Mouse (Mus musculus) urinary bladder, postnatal 25 days (tissue): ENCODE data around the gene Klhl36.
A peak's percentile ranks its signal among the peaks of the same experiment; 100 is the strongest.

Experiments used
- DNase-seq: peaks from one replicate; pipeline ENCODE4 v3.0.0; 2022; ENCODE audit warnings: low spot score

Klhl36 gene

GRCm38 (mm10) chr8:119861706-119862389, at the start of gene Klhl36:
TSS of gene Klhl36 (plus strand) at chr8:119862266.
- DNase-seq, result peak; percentile 97

GRCm38 (mm10) chr8:119812650-119813431, 49.2 kb upstream of the Klhl36 start:
- no peak for DNase-seq

- no peak for DNase-seq
These were observed 45.8 kb upstream of the Klhl36 start for GRCm38 (mm10) chr8:119816219-119816618.

GRCm38 (mm10) chr8:119817446-119817845, 44.6 kb upstream of the Klhl36 start:
- DNase-seq, result no peak

- DNase-seq, result no peak
These were observed 42.8 kb upstream of the Klhl36 start for GRCm38 (mm10) chr8:119819316-119819715.

GRCm38 (mm10) chr8:119819976-119820375, 42.1 kb upstream of the Klhl36 start:
- DNase-seq, result no peak

GRCm38 (mm10) chr8:119821691-119822090, 40.4 kb upstream of the Klhl36 start:
- DNase-seq, result no peak

- no peak for DNase-seq
These were observed 38.8 kb upstream of the Klhl36 start for GRCm38 (mm10) chr8:119823278-119823677.

GRCm38 (mm10) chr8:119824100-119824499, 38.0 kb upstream of the Klhl36 start:
- no peak for DNase-seq

GRCm38 (mm10) chr8:119824809-119825273, 37.2 kb upstream of the Klhl36 start:
- no peak for DNase-seq

- DNase-seq, result no peak
These were observed 35.9 kb upstream of the Klhl36 start for GRCm38 (mm10) chr8:119825950-119826730.

GRCm38 (mm10) chr8:119826982-119827381, 35.1 kb upstream of the Klhl36 start:
- no peak for DNase-seq

GRCm38 (mm10) chr8:119827721-119828153, 34.3 kb upstream of the Klhl36 start:
- DNase-seq, result no peak

GRCm38 (mm10) chr8:119829015-119829414, 33.1 kb upstream of the Klhl36 start:
- DNase-seq, result no peak

GRCm38 (mm10) chr8:119829420-119829819, 32.6 kb upstream of the Klhl36 start:
- DNase-seq, result no peak

GRCm38 (mm10) chr8:119829870-119830580, 32.0 kb upstream of the Klhl36 start:
- DNase-seq, result no peak

GRCm38 (mm10) chr8:119830589-119830988, 31.5 kb upstream of the Klhl36 start:
- DNase-seq, result no peak

GRCm38 (mm10) chr8:119831336-119831995, 30.6 kb upstream of the Klhl36 start:
- DNase-seq, result no peak

GRCm38 (mm10) chr8:119832101-119832617, 29.9 kb upstream of the Klhl36 start:
- no peak for DNase-seq

- DNase-seq, result no peak
These were observed 29.1 kb upstream of the Klhl36 start for GRCm38 (mm10) chr8:119832931-119833330.

- DNase-seq, result no peak
These were observed 27.4 kb upstream of the Klhl36 start for GRCm38 (mm10) chr8:119834676-119835075.
